Mouse (Mus musculus): ENCODE results near the gene Tuba1a.

DNA sequence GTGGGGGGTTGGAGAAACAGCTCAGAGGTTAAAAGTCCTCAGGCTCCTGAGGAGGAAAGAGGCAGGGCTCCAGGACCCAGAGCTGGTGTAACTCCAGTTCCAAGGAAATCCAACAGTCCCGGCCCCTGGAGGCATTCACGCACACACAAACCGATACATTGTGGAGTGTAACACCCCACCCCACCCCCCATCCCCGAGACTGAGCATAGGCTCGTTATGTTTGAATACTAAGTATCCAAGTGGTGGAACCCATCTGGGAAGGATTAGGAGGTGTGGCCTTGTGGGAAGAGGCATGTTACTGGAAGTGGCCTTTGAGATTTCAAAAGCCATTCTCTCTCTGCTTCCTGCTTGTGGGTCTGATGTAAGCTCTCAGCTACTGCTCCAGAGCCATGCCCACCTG, 32.0 kb downstream of the Tuba1a start:
- TF ChIP-seq CTCF (IDR thresholded peaks at IDR 0.05; ENCODE audit: borderline replicate concordance, control insufficient read depth, extremely low read depth, insufficient read depth, low read length, poor library complexity) (no peak), POLR2A (IDR thresholded peaks at IDR 0.05; ENCODE audit: control insufficient read depth, extremely low read depth, insufficient read depth, low read length, poor library complexity) (no peak)

All from thymus, adult 2 months (tissue).